Mouse (Mus musculus) MEL (cell line): ENCODE results near the gene Hoxc4. TPM values are rescaled to one million over a fixed set of nuclear protein-coding genes. Genes with fewer than 3 reads are reported as not detected.

ENCODE experiments used
- DNase-seq: peaks from one replicate; pipeline ENCODE4 v3.0.0; 2011; ENCODE audit warnings: low read depth, low spot score
- H3K27ac ChIP-seq: 2 replicates; pipeline ENCODE4 v1.5.1; 2012; ENCODE audit warnings: low read depth, mild to moderate bottlenecking, control low read depth, low read length, moderate library complexity; ENCODE audit not compliant: control insufficient read depth
- H3K27me3 ChIP-seq, 2 experiments: fragments of 150-350 bp in 1 of 2; sonication (generic) in 1 of 2; 2 replicates each; pipeline ENCODE4 v1.6.1; 2012; ENCODE audit warnings: low read length in 2 of 2, mild to moderate bottlenecking in 2 of 2, improper control_type of control experiment in 1 of 2, moderate library complexity in 1 of 2; ENCODE audit not compliant: insufficient read depth in 2 of 2, control insufficient read depth in 1 of 2
- H3K36me3 ChIP-seq, 2 experiments: 2 replicates each; pipeline ENCODE4 v1.6.1; 2012 to 2014; ENCODE audit warnings: low read length in 2 of 2, improper control_type of control experiment in 1 of 2, inconsistent platforms in 1 of 2, mild to moderate bottlenecking in 1 of 2; ENCODE audit not compliant: insufficient read depth in 2 of 2, control insufficient read depth in 1 of 2
- H3K4me1 ChIP-seq, 2 experiments: fragments of 150-350 bp in 1 of 2; sonication (generic) in 1 of 2; 2 replicates each; pipeline ENCODE4 v1.6.1; 2012; ENCODE audit warnings: low read length in 2 of 2, improper control_type of control experiment in 1 of 2, mild to moderate bottlenecking in 1 of 2; ENCODE audit not compliant: insufficient read depth in 2 of 2, control insufficient read depth in 1 of 2
- H3K4me3 ChIP-seq, 2 experiments: fragments of 150-350 bp in 1 of 2; sonication (generic) in 1 of 2; 2 replicates each; pipeline ENCODE4 v1.5.1; 2012; ENCODE audit warnings: low read depth in 2 of 2, low read length in 2 of 2, mild to moderate bottlenecking in 2 of 2, moderate library complexity in 2 of 2, control low read depth in 1 of 2, improper control_type of control experiment in 1 of 2; ENCODE audit not compliant: control insufficient read depth in 1 of 2, insufficient read depth in 1 of 2
- H3K79me2 ChIP-seq: 2 replicates; pipeline ENCODE4 v1.6.1; 2012; ENCODE audit warnings: mild to moderate bottlenecking, low read length, moderate library complexity; ENCODE audit not compliant: control insufficient read depth, poor library complexity, insufficient read depth
- H3K9ac ChIP-seq: 2 replicates; pipeline ENCODE4 v1.6.1; 2012; ENCODE audit warnings: low read depth, mild to moderate bottlenecking, control low read depth, low read length, moderate library complexity; ENCODE audit not compliant: control insufficient read depth, poor library complexity, severe bottlenecking
- H3K9me3 ChIP-seq: fragments of 150-350 bp; sonication (generic); replicated peaks from 2 replicates; pipeline ENCODE4 v1.6.1; 2012; ENCODE audit warnings: mild to moderate bottlenecking, low read length, improper control_type of control experiment, moderate library complexity; ENCODE audit not compliant: insufficient read depth
- BHLHE40 ChIP-seq: IDR thresholded peaks from 2 replicates; pipeline ENCODE4 v1.6.1; 2012; ENCODE audit warnings: low read depth, mild to moderate bottlenecking, inconsistent platforms, low read length, improper control_type of control experiment, borderline replicate concordance
- CHD1 ChIP-seq: IDR thresholded peaks from 2 replicates; pipeline ENCODE4 v1.6.1; 2012; ENCODE audit warnings: low read depth, mild to moderate bottlenecking, inconsistent platforms, low read length, improper control_type of control experiment
- CHD2 ChIP-seq: IDR thresholded peaks from 2 replicates; pipeline ENCODE4 v1.6.1; 2011; ENCODE audit warnings: low read length, improper control_type of control experiment
- ELF1 ChIP-seq: IDR thresholded peaks from 2 replicates; pipeline ENCODE4 v1.6.1; 2014; ENCODE audit warnings: low read depth, mild to moderate bottlenecking, inconsistent platforms, low read length, improper control_type of control experiment, moderate library complexity
- GABPA ChIP-seq: IDR thresholded peaks from 2 replicates; pipeline ENCODE4 v1.6.1; 2012; ENCODE audit warnings: low read depth, mild to moderate bottlenecking, inconsistent platforms, low read length, improper control_type of control experiment, moderate library complexity
- GATA1 ChIP-seq: IDR thresholded peaks from 2 replicates; pipeline ENCODE4 v1.6.1; 2011; ENCODE audit warnings: low read depth, low read length, improper control_type of control experiment
- JUND ChIP-seq: IDR thresholded peaks from 2 replicates; pipeline ENCODE4 v1.6.1; 2011; ENCODE audit warnings: low read depth, mild to moderate bottlenecking, improper control_type of control experiment, low read length
- KAT2A ChIP-seq: conservative IDR thresholded peaks from 2 replicates; pipeline ENCODE4 v1.6.1; 2012; ENCODE audit warnings: low read depth, low read length, improper control_type of control experiment, inconsistent platforms
- MAFK ChIP-seq: IDR thresholded peaks from 2 replicates; pipeline ENCODE4 v1.6.1; 2011; ENCODE audit warnings: low read depth, mild to moderate bottlenecking, low read length, improper control_type of control experiment, borderline replicate concordance
- MAZ ChIP-seq: IDR thresholded peaks from 2 replicates; pipeline ENCODE4 v1.6.1; 2012; ENCODE audit warnings: low read depth, mild to moderate bottlenecking, inconsistent platforms, low read length, improper control_type of control experiment
- MEF2A ChIP-seq: IDR thresholded peaks from 2 replicates; pipeline ENCODE4 v1.6.1; 2014; ENCODE audit warnings: low read depth, mild to moderate bottlenecking, inconsistent platforms, low read length, improper control_type of control experiment; ENCODE audit not compliant: poor library complexity, insufficient replicate concordance, severe bottlenecking; ENCODE audit errors: extremely low read depth
- NELFE ChIP-seq: IDR thresholded peaks from 2 replicates; pipeline ENCODE4 v1.6.1; 2011; ENCODE audit warnings: low read depth, low read length, improper control_type of control experiment
- POLR2A ChIP-seq, 2 experiments: IDR thresholded peaks; 2 replicates each; pipeline ENCODE4 v1.6.1; 2011 to 2012; ENCODE audit warnings: low read length in 2 of 2, mild to moderate bottlenecking in 2 of 2, control low read depth in 1 of 2, improper control_type of control experiment in 1 of 2, low read depth in 1 of 2, moderate library complexity in 1 of 2; ENCODE audit not compliant: control insufficient read depth in 1 of 2, insufficient read depth in 1 of 2, poor library complexity in 1 of 2
- POLR2AphosphoS2 ChIP-seq: IDR thresholded peaks from 2 replicates; pipeline ENCODE4 v1.6.1; 2011; ENCODE audit warnings: low read length, improper control_type of control experiment
- POLR2AphosphoS5 ChIP-seq: IDR thresholded peaks from 2 replicates; pipeline ENCODE4 v1.6.1; 2012; ENCODE audit warnings: low read depth, borderline replicate concordance, mild to moderate bottlenecking, inconsistent platforms, low read length, moderate library complexity, mixed read lengths
- SMC3 ChIP-seq: IDR thresholded peaks from 2 replicates; pipeline ENCODE4 v1.6.1; 2011; ENCODE audit warnings: low read depth, low read length, improper control_type of control experiment
- TBP ChIP-seq: IDR thresholded peaks from 2 replicates; pipeline ENCODE4 v1.8.0; 2011; ENCODE audit warnings: low read depth, low read length, improper control_type of control experiment
- ZKSCAN1 ChIP-seq: IDR thresholded peaks from 2 replicates; pipeline ENCODE4 v1.6.1; 2012; ENCODE audit warnings: low read depth, mild to moderate bottlenecking, inconsistent platforms, low read length, improper control_type of control experiment, moderate library complexity
- ZNF384 ChIP-seq: IDR thresholded peaks from 2 replicates; pipeline ENCODE4 v1.6.1; 2012; ENCODE audit warnings: low read depth, mild to moderate bottlenecking, inconsistent platforms, low read length, improper control_type of control experiment
- polyA plus RNA-seq, 2 experiments: library from polyadenylated mRNA; stranded (reverse) in 1 of 2; unstranded in 1 of 2; fragments of >175 nt in 1 of 2; fragments of >200 nt in 1 of 2; gene quantifications; 2 replicates each; pipeline versions ENCODE4 v1.2.1 to v1.2.4; 2012; ENCODE audit warnings: low replicate concordance in 2 of 2, low read depth in 1 of 2; ENCODE audit not compliant: insufficient read length in 2 of 2, insufficient read depth in 1 of 2, missing spikeins in 1 of 2
- total RNA-seq: library from RNA; depleted of rRNA; stranded (reverse); fragments of 300-350 nt; gene quantifications from 2 replicates; pipeline ENCODE4 v1.2.3, GENCODE M21; 2012

Gene Hoxc4
- total and polyA plus RNA-seq, 3 experiments = 2.6 to 9.4 TPM; not detected in 1

DNA sequence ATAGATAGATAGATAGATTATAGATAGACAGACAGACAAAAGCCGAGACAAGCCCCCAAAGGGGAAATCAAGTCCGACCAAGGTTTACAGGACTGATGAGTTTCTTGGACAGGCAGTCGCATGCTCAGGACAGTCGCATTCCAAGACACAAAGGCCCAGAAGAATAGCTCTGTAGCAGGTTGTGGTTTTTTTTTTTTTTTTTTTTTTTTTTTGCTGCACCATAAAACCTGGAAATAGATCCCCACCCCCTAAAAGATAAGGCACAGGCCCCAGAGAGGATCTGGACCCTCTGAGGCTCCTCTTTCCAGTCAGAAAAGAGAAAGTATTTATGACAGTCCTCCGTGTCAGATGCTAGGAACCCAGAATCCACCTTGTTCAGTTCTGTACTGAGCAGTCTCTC is 30.7 kb upstream of the Hoxc4 start:
- no peak overlapping the region for H3K27ac ChIP-seq
- H3K27me3 ChIP-seq = no peaks in the 10 kb centered on the region
- no peak for DNase-seq
- 0 out of 4 replicates have a peak, but pooled peaks cover 0 to 4% of the 10 kb centered on the region in 2 experiments for H3K4me1 ChIP-seq
- no peaks in the 10 kb centered on the region for H3K9me3 ChIP-seq
- TF ChIP-seq POLR2AphosphoS2 (no peak), MAFK (no peak), SMC3 (no peak), ZNF384 (peak; percentile 90), CHD1 (no peak), NELFE (no peak), MEF2A (no peak), JUND (no peak), POLR2A (IDR thresholded peaks at IDR 0.05; ENCODE audit: control insufficient read depth in 1 of 2, insufficient read depth in 1 of 2, low read depth in 1 of 2, low read length in 2 of 2, poor library complexity in 1 of 2) (no peak)
- no peak overlapping the region for H3K4me3 ChIP-seq
- peaks cover 0 to 3% of the 10 kb centered on the region in 2 experiments; a peak in 2 of 4 replicates for H3K36me3 ChIP-seq
- no peak overlapping the region for H3K9ac ChIP-seq
- H3K79me2 ChIP-seq = no peaks in the 10 kb centered on the region

DNA sequence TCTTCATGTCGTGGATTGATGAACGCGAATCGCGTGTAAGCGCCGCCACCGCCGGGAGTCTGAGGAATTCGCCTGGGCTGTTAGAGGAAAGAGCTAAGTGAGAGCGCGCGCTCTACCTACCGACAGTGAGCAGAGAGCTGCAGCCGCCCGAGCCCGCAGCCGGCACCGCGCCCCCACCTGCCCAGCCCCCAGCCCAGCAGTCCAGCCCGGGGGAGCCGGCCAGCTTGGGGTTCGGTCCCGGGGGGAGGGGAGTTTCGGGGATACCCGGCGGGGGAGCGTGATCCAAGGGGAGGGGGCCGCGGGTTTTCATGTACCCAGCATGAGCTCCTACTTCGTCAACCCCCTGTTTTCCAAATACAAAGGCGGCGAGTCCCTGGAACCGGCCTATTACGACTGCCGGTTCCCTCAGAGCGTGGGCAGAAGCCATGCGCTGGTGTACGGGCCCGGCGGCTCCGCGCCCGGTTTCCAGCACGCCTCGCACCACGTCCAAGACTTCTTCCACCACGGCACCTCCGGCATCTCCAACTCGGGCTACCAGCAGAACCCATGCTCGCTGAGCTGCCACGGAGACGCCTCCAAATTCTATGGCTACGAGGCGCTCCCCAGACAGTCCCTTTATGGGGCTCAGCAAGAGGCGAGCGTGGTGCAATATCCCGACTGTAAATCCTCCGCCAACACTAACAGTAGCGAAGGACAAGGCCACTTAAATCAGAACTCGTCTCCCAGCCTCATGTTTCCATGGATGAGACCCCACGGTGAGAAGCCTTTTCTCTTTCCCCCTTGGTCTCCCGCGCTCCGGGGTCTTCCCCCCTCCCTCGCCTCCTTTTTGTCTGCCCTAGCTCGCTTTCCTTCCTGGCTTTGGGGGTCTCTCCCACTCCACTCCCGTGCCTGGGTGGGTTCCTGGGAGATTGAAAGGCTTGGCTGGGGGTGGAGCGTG is 28.0 kb upstream of the Hoxc4 start, which contains the start of gene Hoxc8:
Gene Hoxc8, plus strand, starts transcription at position 147 of the 937 bp plus-strand sequence.
- H3K4me1 ChIP-seq = 0 out of 4 replicates have a peak, but pooled peaks cover 0 to 4% of the 10 kb centered on the region in 2 experiments
- H3K4me3 ChIP-seq = no peak within 1 kb of the TSS
- H3K36me3 ChIP-seq = peaks cover 0 to 3% of the 10 kb centered on the region in 2 experiments; a peak in 1 of 4 replicates
- DNase-seq = no peak
- H3K9me3 ChIP-seq = no peaks in the 10 kb centered on the region
- no peaks in the 10 kb centered on the region for H3K27me3 ChIP-seq
- TF ChIP-seq GABPA (no peak), POLR2AphosphoS5 (no peak), MAFK (no peak), GATA1 (no peak), ZKSCAN1 (no peak), ELF1 (no peak), BHLHE40 (no peak), KAT2A (no peak), NELFE (no peak), TBP (no peak), MAZ (no peak), CHD2 (no peak)
- no peaks in the 10 kb centered on the region for H3K79me2 ChIP-seq
- no peak within 1 kb of the TSS for H3K27ac ChIP-seq
- H3K9ac ChIP-seq = no peak within 1 kb of the TSS
